Mouse (Mus musculus): ENCODE measurements around the gene Nudt22.

DNA sequence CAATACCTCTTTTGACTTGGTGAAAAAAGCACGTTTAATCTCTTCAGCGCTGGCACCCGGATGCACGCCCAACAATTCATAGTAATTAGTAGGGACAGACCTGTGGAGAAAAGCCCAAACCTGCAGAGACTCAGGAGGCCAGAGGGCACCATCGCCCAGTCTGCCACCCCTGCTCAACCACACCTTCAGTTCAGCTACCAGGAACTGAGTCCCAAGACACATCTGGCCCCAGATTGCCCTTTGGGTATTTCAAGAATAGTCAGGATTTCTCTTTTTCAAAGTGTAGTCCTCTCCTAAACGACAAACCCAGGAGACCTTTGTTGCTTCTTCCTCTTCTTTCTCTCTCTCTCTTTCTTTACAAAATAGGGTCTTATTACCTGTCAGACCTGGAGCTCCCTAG lies 5.2 kb downstream of the Nudt22 start:
- TF ChIP-seq CTCF (IDR thresholded peaks at IDR 0.05; ENCODE audit: low read depth, low read length): no peak
- no peak for TF ChIP-seq EP300 (IDR thresholded peaks at IDR 0.05; ENCODE audit: insufficient read depth, low read depth, low read length)
